Mouse (Mus musculus) cerebellum, postnatal 4 days (tissue): ENCODE results near the gene Megf11.

Experiments used
- DNase-seq, 2 experiments: peaks; one replicate each; pipeline ENCODE4 v3.0.0; 2022; ENCODE audit warnings: low spot score in 2 of 2, mixed read lengths in 1 of 2

The Megf11 gene

DNA sequence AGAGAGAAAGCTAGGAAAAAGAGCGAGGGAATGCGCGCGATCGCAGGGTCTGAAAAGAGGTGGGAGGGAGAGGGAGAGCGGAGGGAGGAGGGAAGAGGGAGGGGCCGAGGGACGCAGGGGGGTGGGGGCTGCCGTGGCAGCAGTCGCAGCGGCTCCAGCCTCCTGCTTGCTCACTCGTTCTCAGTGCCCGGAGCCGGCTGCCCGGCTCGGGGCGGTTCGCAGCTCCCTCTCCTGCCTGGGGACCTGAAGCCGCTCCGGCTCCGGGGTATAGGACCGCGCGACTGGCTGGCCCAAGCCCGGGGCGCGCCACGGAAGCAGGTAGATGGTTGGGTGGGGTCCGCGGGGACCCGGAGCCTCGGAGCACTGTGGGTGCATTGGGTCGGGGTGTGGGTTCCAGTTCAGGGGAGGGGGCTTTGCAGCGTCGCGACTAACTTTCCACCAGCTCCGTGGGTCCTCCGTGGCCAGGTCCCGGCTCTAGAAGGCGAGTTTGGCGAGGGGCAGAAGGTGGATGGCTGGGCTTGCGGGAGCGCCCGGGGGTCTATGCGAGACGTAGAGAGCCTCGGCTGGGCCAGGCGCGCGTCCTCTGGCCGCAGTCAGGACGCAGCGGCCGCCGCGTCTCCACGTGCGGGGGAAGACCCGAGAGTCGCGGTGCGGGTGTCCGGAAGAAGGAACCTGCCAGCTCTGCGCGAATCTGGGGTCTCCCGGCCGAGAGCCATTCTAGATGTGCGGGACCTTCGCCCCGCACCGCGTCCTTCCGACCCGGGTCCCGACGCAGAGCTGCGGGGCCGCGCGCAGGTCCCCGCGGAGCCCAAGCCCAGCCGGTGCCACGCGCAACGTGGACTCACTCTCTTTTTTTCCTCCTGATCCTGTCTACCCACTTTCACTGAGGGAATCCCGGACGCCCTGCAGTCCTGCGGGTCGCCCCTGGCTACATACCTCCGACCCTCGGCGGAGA, at the start of gene Megf11:
Gene Megf11, plus strand, starts transcription at position 116 of the 955 bp plus-strand sequence.
- DNase-seq: peak in 1 of 2 experiments; percentile 47

DNA sequence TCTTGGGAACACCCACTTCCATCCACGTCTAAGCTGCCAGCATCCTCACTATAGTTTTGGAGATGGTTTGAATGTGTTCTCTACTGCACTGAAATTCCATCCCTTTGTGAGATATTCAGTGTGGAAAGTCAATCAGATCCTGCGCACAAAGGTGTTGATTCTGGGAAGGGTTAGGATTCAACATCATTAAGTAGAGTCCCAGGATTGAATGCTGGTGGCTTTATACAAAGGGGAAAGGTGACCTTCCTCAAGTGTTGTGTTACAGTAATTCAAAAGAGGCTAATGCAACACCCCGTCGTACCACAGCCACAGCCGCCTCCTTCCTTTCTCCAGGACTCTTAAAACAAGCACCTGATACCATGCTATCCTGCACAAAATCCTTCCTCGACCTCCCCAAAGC, 49.6 kb upstream of the Megf11 start:
- DNase-seq: no peak

DNA sequence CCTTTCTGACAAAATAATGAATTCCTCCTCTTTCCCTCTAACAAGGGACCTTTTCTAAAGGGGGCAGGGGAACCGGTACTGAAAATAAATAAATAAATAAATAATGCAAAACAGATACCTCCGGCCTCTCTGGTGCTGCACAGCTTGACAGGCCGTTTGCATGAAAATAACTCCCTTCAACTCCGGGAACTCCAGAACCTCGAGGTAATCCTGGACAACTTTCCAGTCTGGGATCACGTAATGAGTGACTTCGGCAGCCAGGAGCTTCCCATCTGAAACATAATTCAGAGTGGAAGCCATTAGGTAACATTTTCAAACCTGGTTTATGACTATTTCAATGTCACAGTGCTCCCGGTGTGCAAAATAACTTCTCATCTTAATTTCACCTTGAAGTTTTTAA, 46.1 kb upstream of the Megf11 start:
- no peak for DNase-seq

GRCm38 (mm10) chr9:64340351-64341253, 44.8 kb upstream of the Megf11 start:
- peak; percentile 41 to 72 for DNase-seq

DNA sequence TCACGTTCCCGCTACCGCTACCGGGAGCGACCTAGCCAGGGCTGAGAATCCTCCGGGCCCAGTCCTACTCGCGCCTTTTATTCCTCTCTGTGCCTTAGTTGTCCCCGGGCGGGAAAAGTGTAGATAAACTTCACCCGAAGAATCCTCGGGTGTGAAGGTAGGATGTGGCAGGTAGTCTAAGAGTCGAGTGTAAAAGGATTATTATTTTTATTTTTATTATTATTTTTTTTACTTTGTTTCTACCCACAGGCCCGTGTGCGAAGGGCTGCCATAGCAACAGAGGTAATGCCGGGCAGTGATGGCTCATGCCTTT, 44.2 kb upstream of the Megf11 start, which contains the start of gene Dis3l:
Gene Dis3l, minus strand, starts transcription at position 35 of the 313 bp plus-strand sequence.
- peak in 1 of 2 experiments; percentile 37 for DNase-seq

DNA sequence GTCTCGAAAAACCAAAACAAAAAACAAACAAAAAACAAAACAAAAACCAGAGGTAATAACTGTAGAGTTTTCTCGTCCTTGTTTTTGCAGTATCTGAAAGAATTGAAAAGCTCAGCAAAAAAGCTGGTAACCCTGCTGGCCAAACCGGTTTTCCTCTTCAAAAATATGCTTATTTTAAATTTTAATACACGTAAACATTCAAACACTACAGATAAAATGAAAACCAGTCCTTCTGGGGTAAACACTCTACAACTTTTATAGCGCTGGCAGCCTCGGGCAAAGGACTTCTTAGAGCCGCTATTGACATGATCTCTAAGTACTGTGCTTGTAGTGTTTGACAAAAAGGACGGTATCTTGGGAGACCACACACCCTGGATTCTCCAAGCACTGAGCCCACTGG, 43.8 kb upstream of the Megf11 start:
- no peak for DNase-seq

DNA sequence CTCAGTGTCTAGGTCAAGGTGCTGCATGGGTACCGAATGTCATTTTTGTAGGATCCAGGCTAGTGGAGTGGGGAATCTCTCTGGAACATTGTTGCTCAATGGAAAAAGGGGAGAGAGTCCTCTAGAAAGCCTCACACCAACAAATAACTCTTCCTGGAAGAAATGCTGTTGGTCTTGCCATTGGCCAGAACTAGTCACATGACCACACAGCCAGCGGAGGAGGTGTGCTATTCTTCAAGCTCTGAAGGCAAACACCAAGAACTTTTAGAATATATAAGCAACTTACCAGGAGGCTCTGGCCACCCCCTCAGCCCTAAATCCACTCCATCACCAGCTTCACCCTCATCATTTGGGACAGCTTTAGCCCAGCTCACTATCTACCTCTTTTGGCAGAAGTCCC, 41.8 kb upstream of the Megf11 start:
- no peak for DNase-seq

- no peak for DNase-seq
These were observed 39.5 kb upstream of the Megf11 start for GRCm38 (mm10) chr9:64345931-64346330.

DNA sequence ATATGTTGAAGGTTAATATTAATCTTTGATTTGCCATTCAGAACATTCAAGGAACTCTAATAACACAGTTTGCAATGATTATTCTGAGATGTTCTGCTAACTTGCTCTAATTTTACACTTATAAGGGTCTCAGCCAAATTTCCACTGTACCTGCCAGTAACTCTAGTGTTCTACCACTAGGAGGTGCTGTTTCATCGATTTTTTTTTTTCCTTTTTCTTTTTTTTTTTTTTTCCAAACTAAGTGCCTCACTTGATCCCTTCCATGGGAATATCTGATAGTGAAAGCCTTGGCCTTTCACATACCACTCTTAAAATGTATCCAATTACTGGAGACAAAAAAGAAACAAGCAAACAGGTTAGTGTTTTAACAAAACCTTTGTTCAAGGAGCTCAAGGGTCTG, 38.0 kb upstream of the Megf11 start:
- no peak for DNase-seq

DNA sequence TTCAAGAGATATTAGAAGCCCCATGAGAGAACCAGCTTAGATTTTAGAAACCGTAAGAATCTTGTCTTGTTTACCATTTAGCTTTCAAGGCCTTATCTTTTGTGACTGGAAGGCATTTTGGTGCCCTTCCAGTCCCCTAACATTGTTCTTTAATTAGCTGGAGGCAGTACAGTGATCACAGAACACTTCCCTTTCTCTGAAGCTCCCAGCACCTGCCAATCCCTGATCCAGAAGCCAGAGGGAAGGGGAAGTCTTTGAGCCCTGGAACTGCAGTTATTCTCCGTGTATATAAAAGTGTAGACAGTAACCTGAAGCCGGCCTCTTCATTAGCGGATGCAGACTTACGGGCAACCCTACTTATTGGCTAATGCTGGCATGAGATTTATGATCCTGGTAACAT, 35.9 kb upstream of the Megf11 start:
- no peak for DNase-seq

DNA sequence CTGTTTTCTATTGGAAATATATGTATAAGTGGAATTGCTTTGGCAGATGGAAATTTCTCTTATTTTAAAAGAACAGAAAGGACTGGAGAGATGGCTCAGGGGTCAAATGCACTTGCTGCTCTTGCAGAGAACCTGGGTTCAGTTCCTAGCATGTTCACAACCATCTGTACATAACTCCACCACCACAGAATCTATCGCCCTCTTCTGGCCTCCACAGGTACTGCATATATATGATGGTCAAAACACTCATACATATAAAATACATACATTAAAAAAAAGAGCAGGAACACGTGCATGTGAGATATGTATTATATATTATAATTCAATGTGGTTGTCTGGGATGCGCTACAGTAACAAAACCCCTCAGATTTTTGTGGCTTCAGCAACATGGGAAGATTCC, 34.2 kb upstream of the Megf11 start:
- DNase-seq: no peak

DNA sequence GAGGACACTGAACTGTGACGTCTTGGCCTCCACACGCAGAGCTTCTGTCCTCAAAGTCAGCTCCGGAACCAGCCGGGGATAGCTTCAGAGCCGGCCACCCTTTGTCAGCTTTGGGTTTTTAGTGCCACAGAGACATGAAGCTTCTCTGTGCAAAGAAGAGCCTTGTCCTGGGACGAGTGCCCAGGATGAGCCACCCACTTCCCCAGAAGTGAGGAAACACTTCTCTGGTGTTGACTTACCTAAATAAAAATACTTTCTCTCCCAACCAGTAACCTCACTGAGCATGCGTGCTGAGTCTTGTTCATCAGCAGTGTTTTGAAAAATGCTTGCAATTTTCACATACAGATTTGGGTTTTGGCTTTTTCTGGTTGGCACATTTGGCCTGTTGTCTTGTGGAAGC, 29.8 kb upstream of the Megf11 start:
- no peak for DNase-seq

- no peak for DNase-seq
These were observed 24.0 kb upstream of the Megf11 start for GRCm38 (mm10) chr9:64361231-64361950.

DNA sequence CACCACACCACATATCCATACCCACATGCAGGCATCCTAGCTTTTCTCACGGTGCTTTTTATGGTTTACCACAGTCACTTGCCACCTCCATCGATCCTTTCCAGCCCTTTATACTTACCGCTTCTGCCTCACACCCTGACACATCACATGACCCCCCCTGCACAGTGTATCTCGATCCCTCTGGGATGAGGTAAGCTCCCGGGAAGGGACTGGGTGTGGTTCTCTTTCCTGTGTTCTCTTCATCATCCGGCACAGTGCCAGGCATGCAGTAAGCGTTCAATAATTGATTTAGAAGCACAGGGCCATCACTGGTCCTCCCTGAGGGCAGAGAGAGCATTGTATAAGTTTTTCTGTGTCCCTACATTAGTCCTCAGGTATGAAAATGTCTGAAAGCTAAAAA, 15.6 kb upstream of the Megf11 start:
- DNase-seq: no peak

DNA sequence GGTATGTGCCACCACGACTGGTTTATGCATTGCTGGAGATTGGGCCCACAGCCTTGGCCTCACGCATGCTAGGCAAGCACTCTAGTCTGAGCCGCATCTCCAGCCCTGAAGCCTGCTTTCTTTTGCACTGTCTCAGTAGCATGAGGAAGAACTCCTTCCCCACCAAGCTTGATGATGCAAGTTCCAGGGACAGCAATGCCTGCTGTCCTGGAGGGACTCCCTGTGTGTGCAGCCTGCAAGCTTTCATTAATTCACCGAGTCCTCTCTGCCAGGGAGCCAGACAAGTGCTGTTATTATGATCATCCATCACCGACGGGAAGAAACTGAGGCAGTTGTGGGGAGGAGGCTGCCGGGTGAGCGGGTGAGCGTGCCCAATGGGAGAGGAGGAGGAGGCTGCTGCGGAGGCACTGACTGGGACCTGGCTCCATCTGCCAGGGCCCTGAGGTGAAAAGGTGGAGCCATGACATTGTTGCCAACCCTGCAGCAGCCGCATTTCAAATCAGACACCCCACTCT, 14.1 kb upstream of the Megf11 start:
- no peak for DNase-seq

DNA sequence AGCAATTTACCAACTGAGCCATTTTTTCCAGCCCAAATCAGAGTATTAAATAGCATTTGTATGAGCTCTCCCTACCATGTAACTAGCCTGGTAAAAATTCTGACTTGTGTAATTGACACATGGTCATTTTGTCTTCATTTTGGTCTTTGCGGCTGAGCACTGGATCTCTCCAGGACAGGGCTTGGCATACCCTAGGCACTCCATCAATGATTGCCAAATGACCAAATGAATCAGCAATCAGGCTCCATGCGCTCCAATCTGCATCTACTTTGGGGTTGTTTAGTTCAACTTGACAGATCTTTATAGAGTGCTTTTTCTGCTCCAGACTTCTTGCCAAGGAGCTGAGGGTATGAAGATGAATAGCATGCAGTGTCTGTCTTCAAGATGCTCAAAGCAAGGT, 9.0 kb upstream of the Megf11 start:
- no peak for DNase-seq

GRCm38 (mm10) chr9:64383021-64383788, 2.2 kb upstream of the Megf11 start:
- no peak for DNase-seq

- no peak for DNase-seq
These were observed 1.2 kb downstream of the Megf11 start for GRCm38 (mm10) chr9:64386466-64387211.

- no peak for DNase-seq
These were observed 4.3 kb downstream of the Megf11 start for GRCm38 (mm10) chr9:64389576-64390292.
